Mouse (Mus musculus) lung, postnatal 0 days (tissue): Measurements from ENCODE around the gene Rab11b.

Experiments
- CTCF ChIP-seq: IDR thresholded peaks from 2 replicates; pipeline ENCODE4 v1.5.1; 2016; ENCODE audit warnings: antibody characterized with exemption, mild to moderate bottlenecking
- EP300 ChIP-seq: IDR thresholded peaks from 2 replicates; pipeline ENCODE4 v1.6.1; 2016; ENCODE audit warnings: antibody characterized with exemption, mild to moderate bottlenecking, control low read depth

- TF ChIP-seq CTCF (peak; percentile 69), EP300 (peak; percentile 33; the same call in 1 of the 2 replicates)
Measured at GRCm38 (mm10) chr17:33798306-33798705, 38.0 kb upstream of the Rab11b start.
